In the genomic region with DNA sequence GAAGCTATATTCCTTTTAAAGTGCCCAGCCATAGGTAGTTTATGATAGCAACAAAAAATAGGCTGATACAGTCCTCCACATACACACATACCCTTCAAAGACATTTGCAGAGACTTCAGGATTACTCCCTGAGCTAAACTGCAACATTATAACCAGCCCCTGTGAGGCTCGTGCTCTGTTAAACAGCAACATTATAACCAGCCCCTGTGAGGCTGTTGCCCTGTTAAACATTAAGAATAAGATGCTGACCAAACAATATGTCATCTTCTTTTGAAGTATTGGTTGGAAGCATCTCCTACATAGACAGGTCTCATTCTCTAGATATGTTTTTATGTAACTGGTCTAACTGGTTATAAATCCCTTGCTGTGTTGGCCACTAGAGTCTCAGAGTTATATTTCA, we compare ENCODE assay signal across 24 mouse cellular contexts.
"Had no signal": no experiment of that assay in that cellular context is flagged by ENCODE, and none has a peak within 500 bp of the region (broad histone marks: within the 10 kb centered on the region; RNA-seq: fewer than 3 reads in every experiment).

No protein-coding gene starts in this region.

- H3K27ac ChIP-seq: gastrocnemius, adult 2 months; heart, adult 2 months; heart, embryonic 13.5 days; heart, embryonic 15.5 days; hindbrain, embryonic 15.5 days; hindbrain, postnatal 0 days; kidney, postnatal 0 days; layer of hippocampus, adult 2 months; left cerebral cortex, adult 2 months; limb, embryonic 10.5 days; limb, embryonic 12.5 days; liver, embryonic 13.5 days; liver, embryonic 15.5 days had no signal

- H3K4me1 ChIP-seq: heart, embryonic 13.5 days; heart, embryonic 15.5 days; limb, embryonic 10.5 days; limb, embryonic 12.5 days; liver, embryonic 13.5 days; liver, embryonic 15.5 days had no signal

- ATAC-seq: forebrain, embryonic 16.5 days; hindbrain, postnatal 0 days; intestine, embryonic 16.5 days had no signal

- H3K27me3 ChIP-seq: heart, embryonic 13.5 days; heart, embryonic 15.5 days; hindbrain, embryonic 13.5 days; hindbrain, embryonic 15.5 days; limb, embryonic 12.5 days; liver, embryonic 15.5 days had no signal

- H3K9me3 ChIP-seq: heart, embryonic 15.5 days; hindbrain, embryonic 13.5 days; hindbrain, embryonic 15.5 days; limb, embryonic 10.5 days; liver, embryonic 13.5 days; liver, embryonic 15.5 days had no signal

- DNase-seq: gastrocnemius, adult 2 months; gastrocnemius, postnatal 14 days; gastrocnemius, postnatal 36 days; heart, adult 2 months; heart, postnatal 14 days; heart, postnatal 36 days; liver; liver, embryonic 13.5 days; lung, adult 18-20 months had no signal

- H3K36me3 ChIP-seq: heart, embryonic 13.5 days; heart, embryonic 15.5 days; limb, embryonic 10.5 days; limb, embryonic 12.5 days; liver, embryonic 13.5 days; liver, embryonic 15.5 days had no signal

- H3K4me3 ChIP-seq: gastrocnemius, adult 2 months; heart, adult 2 months; heart, embryonic 13.5 days; heart, embryonic 15.5 days; hindbrain, embryonic 13.5 days; hindbrain, embryonic 15.5 days; layer of hippocampus, adult 2 months; left cerebral cortex, adult 2 months; limb, embryonic 10.5 days; limb, embryonic 12.5 days; liver, embryonic 13.5 days; liver, embryonic 15.5 days had no signal

- H3K9ac ChIP-seq: heart, embryonic 13.5 days; heart, embryonic 15.5 days; hindbrain, embryonic 13.5 days; hindbrain, embryonic 15.5 days; limb, embryonic 12.5 days; liver, embryonic 13.5 days; liver, embryonic 15.5 days had no signal

- H3K4me2 ChIP-seq: heart, embryonic 11.5 days; heart, embryonic 13.5 days; heart, embryonic 15.5 days; hindbrain, embryonic 13.5 days; hindbrain, embryonic 15.5 days; limb, embryonic 12.5 days; liver, embryonic 11.5 days; liver, embryonic 13.5 days; liver, embryonic 15.5 days had no signal
